Mouse (Mus musculus) right cerebral cortex, adult 2 months (tissue): ENCODE measurements around the gene Cgref1.
A peak's percentile ranks its signal among the peaks of the same experiment; 100 is the strongest.

ENCODE experiments used
- DNase-seq, 2 experiments: peaks; one replicate each; pipeline ENCODE4 v3.0.0; 2021 to 2022; ENCODE audit warnings: low spot score in 2 of 2

The Cgref1 gene

GRCm38 (mm10) chr5:30917891-30918670, 27.3 kb downstream of the Cgref1 start:
- DNase-seq, result no peak

- no peak for DNase-seq
Observed at GRCm38 (mm10) chr5:30917348-30917747, 28.0 kb downstream of the Cgref1 start.

- no peak for DNase-seq
Observed at GRCm38 (mm10) chr5:30916841-30917240, 28.6 kb downstream of the Cgref1 start.

GRCm38 (mm10) chr5:30915974-30916433, 29.4 kb downstream of the Cgref1 start:
- DNase-seq, result peak; percentile 91

- no peak for DNase-seq
Observed at GRCm38 (mm10) chr5:30915456-30915855, 29.9 kb downstream of the Cgref1 start.

- no peak for DNase-seq
Observed at GRCm38 (mm10) chr5:30914849-30915248, 30.5 kb downstream of the Cgref1 start.

GRCm38 (mm10) chr5:30914101-30914635, 31.2 kb downstream of the Cgref1 start:
- DNase-seq, result no peak

GRCm38 (mm10) chr5:30913060-30913841, 32.1 kb downstream of the Cgref1 start, which contains the start of gene Emilin1:
Emilin1 (plus strand) TSS chr5:30913402.
- no peak for DNase-seq

GRCm38 (mm10) chr5:30912156-30912555, 33.2 kb downstream of the Cgref1 start:
- no peak for DNase-seq

GRCm38 (mm10) chr5:30910481-30910880, 34.9 kb downstream of the Cgref1 start:
- no peak for DNase-seq

- no peak for DNase-seq
Observed at GRCm38 (mm10) chr5:30909863-30910262, 35.5 kb downstream of the Cgref1 start.

- DNase-seq, result no peak
Observed at GRCm38 (mm10) chr5:30909300-30909659, 36.1 kb downstream of the Cgref1 start.

- no peak for DNase-seq
Observed at GRCm38 (mm10) chr5:30908426-30909299, 36.7 kb downstream of the Cgref1 start.

GRCm38 (mm10) chr5:30907413-30908059, 37.9 kb downstream of the Cgref1 start, which contains the start of gene Ost4:
Ost4 (minus strand) TSS chr5:30907788.
- DNase-seq, result peak; percentile 96 to 97

GRCm38 (mm10) chr5:30901860-30902259, 43.5 kb downstream of the Cgref1 start:
- DNase-seq, result no peak

GRCm38 (mm10) chr5:30890375-30890774, 55.0 kb downstream of the Cgref1 start:
- DNase-seq, result no peak

- peak; percentile 38 to 40 for DNase-seq
Observed at GRCm38 (mm10) chr5:30889088-30889754, 56.2 kb downstream of the Cgref1 start.

GRCm38 (mm10) chr5:30888337-30889087, 56.9 kb downstream of the Cgref1 start, which contains the start of gene Agbl5:
Agbl5 (plus strand) TSS chr5:30888694.
- DNase-seq, result peak; percentile 95 to 97

- DNase-seq, result peak; percentile 97 to 99
Observed at GRCm38 (mm10) chr5:30887858-30888336, 57.5 kb downstream of the Cgref1 start.
